Mouse (Mus musculus) c-Kit-positive CD71-negative TER-119-negative erythroid progenitor cells, embryonic 14.5 days (primary cell): ENCODE data around the gene Tfap4.

Experiments
- DNase-seq: peaks from one replicate; pipeline ENCODE4 v3.0.0-alpha.2; 2013; ENCODE audit warnings: low read depth

The Tfap4 gene

DNA sequence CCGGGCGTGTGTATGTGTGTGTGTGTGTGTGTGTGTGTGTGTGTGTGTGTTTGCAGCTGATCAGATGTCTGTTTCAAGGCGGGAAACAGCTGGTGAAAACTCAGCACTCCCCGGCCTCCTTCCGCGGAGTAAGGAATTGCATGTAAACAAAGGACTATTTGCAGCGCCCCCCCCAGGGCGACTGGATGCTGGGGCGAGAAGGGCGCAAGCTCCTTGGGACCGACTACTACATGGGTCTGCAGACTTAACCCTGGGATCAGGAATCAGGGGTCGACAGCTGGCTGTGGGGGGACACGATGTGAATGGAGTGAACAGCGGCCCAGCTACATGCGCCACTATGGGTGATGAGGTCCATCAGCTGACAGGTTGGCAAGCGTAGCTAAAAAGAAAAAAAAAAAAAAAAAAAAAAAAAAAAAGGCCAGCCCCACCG lies at the start of gene Tfap4:
Gene Tfap4 (minus strand): TSS at position 140 of the 430 bp plus-strand sequence.
- peak; percentile 83 for DNase-seq

DNA sequence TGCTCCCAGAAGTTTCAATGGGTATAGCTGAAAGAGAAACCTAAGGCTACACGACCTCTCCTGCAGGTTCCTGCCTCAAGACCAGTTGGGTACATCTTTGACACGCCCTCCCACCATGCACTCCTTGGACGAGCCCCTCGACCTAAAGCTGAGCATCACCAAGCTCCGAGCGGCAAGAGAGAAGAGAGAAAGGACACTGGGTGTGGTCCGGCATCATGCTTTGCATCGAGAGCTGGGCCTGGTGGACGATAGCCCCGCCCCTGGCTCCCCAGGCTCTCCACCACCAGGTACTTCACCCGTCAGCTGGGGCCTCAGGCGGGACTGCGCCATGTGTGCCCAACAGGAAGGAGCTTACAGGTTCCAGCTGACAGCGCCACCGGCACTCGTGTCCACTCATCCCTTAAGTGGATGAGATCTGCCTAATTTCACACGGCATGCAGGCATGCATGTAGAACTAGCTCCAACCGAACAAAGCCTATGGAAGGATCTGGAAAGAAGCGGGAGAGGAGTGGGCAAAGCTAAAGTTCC lies 48.9 kb upstream of the Tfap4 start:
- DNase-seq, result no peak

- DNase-seq, result no peak
Observed at GRCm38 (mm10) chr16:4607818-4608531, 48.3 kb upstream of the Tfap4 start.

DNA sequence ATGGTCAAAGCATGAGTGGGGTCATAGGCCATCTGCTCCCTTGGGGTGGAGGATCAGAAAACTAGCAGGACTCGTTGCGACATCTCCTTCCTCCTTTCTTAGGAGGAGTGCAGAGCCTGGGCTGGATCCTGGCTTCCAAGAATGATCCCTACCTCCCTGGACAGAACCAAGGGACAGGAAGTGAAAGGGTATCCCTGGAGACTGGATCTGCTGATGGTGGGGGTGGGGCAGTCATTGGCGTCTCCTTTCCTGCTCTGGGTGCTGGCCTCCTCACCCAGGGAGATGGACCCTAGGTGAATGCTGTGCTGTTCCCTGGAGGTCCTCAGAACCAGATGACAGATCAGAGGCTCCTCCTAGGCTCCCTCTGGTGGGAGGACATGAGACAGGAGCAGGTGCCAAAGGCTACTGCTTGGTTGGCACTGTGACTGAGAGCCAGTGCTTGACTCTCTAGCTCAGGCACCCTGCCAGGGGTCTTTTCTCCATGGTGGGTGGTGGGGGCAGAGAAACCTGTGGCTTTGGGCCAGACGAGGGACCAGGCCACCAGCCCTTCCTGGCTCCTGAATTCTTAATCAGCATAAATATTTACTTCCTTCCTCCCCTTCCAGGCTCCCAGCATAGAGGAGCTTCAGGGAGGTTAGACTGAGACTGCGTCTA lies 46.9 kb upstream of the Tfap4 start:
- no peak for DNase-seq

- DNase-seq, result no peak
Observed at GRCm38 (mm10) chr16:4605514-4606131, 46.0 kb upstream of the Tfap4 start.

- DNase-seq, result no peak
Observed at GRCm38 (mm10) chr16:4604293-4604837, 44.7 kb upstream of the Tfap4 start.

DNA sequence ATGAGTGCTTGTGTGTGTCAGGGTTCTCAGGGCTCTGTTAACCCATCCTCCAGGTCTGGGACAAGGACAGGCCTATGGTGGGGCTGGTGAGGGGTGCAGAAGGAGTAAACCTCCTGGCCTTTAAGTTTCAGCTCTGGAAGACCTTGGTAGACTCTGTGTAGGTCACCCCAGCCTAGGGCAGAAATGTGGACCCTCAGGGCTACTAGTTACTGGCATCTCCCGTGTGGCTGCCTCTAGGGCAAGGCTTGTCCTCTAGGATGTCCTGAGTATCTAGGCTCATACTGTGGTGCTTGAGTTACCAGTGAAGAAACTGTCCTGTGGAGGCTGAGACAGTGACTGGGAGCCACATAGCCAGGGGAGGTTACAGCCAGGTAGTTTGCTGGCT lies 43.8 kb upstream of the Tfap4 start:
- no peak for DNase-seq

DNA sequence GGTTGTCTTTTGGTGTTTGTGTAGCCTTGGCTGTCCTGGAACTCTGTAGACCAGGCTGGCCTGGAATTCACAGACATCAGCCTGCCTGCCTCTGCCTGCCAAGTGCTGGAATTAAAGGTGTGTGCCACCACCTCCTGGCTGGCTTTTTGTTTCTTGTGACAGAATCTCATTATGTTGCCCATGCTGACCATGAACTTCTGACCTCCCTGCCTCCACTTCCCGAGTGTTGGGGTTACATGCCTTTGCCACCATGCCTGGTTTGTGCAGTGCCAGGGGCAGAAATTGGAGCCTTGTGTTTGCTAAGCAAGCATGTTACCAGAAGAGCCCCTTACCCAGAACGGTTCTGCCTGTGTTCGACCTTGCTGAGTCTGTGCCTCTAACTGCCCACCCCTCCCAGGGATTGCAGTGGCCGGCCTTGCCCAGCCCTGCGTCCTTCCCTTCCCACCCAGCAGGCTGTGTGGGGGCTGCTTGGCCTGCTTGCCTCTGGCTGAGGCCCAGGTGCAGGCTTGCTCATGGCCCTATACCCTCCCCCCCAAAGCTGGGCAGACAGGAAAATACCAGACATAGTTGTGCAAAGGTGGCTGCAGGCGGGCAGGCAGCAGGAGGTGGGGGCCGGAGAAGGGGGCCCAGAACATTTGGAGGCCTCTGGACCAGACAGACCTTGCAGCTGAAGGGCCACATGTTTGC lies 43.3 kb upstream of the Tfap4 start:
- no peak for DNase-seq

- no peak for DNase-seq
Observed at GRCm38 (mm10) chr16:4602189-4602588, 42.5 kb upstream of the Tfap4 start.

DNA sequence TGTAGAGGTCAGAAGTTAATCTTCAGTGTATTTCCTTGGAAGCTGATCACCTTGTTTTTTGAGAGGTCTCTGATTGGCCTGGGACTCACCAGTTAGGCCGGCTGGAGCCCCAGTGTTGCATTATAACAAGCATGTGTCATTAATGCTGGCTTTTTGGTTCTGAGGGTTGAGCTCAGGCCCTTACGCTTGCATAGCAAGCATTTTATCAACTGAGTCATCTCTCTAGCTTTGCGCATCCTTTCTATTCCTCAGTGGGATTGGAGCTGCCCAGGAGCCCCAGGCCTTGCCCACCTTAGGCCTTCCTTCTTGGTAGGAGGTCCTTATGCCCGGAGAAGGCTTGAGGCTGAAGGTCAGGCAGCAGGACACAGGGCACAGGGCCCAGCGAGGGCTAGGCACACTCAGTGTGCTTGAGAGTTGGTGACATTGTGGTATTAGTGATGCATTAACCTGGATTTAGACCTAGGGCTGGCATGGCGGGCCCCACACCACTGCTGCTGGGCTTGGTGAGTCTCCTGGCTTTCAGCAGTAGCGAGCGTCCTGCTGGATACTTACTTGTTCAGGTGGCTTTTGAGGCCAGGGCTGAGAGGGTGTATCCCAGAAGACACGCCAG lies 41.2 kb upstream of the Tfap4 start:
- no peak for DNase-seq

DNA sequence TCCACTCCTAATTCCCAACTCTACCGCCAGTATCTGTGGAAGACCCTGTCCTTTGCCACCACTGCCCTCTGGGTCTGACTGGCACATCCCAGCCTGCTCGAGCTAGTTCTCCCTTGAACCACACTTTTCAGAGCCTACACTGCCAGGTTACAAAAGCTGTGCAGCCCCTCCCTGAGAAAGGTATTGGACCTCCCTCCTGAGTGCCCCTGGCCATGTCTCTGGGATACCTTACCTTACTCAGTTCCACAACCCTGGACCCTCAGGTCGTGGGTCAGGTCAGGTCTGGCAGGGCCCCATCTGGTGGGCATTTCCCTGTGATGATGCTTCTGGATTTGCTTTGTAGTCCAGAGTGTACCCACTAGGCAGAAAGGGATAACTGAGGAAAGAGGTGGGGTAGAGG lies 40.0 kb upstream of the Tfap4 start:
- DNase-seq, result no peak

DNA sequence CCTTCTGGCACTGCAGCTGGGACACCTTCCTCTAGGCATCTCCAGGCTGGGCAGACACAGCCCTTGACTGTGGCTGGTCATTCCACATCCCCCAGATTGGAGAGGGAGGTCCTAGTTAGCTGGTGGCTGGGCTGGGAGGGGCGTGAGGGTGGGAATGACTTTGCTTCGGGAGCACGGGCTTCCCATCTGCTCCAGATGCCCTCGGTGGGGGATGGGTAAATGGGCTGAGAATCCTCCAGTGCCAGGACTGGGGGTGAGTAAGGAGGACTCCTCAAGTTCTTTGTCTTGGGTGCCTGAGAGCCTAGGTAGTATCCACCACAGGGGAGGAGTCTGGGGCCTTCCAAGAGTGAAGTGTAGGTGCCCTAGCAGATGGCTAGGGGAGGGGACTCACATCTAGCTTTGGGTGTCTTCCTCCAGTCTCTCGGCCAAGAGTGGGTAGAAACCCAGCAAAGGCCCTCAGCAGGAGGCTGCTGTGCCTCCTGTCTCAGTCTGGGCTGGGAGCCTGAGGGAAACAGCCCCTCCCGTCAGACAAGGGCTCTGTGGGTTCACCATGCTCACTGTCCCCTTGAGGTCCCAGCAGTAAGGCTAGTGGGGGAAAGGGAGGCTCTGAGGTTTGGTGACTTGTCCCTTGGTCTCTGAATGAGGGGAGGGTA lies 39.4 kb upstream of the Tfap4 start:
- no peak for DNase-seq

DNA sequence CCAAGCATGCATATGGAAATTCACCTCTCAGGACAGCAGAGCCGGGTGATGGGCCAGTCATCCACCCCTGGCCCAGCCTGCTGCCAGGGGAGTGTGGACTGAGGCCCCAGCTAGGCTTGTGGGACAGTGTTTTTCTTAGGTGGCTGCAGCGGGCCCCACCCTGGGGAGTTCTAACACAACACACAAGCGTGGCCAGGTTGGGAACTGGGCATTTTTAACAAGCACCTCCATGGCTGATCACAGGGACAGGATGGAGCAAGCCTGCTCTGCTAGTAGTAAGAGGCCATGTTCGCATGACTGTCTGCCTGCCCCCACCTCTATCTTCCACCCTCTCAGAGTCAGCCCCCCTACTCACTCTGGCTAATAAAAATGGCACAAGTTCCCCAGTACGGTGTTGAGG lies 38.4 kb upstream of the Tfap4 start:
- no peak for DNase-seq

DNA sequence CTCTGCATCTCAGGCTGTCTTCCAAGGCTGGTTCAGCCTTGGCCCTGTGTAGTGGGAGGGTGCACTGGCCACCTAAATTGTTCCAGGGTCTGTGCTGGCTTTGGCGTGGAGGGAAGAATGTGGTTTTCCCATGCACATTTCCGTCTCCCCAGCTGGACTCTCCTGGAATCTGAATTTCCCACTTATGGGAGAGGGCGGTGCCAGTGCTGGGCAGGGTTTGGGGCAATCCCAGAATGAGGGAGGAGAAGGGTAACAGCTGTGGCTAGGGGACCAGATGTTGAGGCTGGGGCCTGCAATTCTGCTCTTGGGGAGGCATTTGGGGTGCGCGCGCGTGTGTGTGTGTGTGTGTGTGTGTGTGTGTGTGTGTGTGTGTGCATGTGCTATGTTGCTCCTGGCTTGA lies 37.6 kb upstream of the Tfap4 start:
- DNase-seq, result no peak

- no peak for DNase-seq
Observed at GRCm38 (mm10) chr16:4596836-4597235, 37.2 kb upstream of the Tfap4 start.

GRCm38 (mm10) chr16:4596141-4596728 lies 36.6 kb upstream of the Tfap4 start:
- no peak for DNase-seq

GRCm38 (mm10) chr16:4595527-4595963 lies 35.9 kb upstream of the Tfap4 start:
- no peak for DNase-seq

GRCm38 (mm10) chr16:4594814-4595526 lies 35.3 kb upstream of the Tfap4 start:
- DNase-seq, result no peak

- no peak for DNase-seq
Observed at GRCm38 (mm10) chr16:4593971-4594813, 34.5 kb upstream of the Tfap4 start, which contains the start of gene Glis2. TSS of gene Glis2 (plus strand) at chr16:4594713.
